Mouse (Mus musculus) G1E (cell line): Measurements from ENCODE around the gene Axin1.

Source experiments
- CTCF ChIP-seq: IDR thresholded peaks from 2 replicates; pipeline ENCODE4 v1.5.1; 2012; ENCODE audit warnings: low read depth, low read length, inconsistent platforms, mixed read lengths
- GATA1 ChIP-seq: IDR thresholded peaks from 2 replicates; pipeline ENCODE4 v1.6.1; 2012; ENCODE audit warnings: borderline replicate concordance, low read length, inconsistent platforms, mixed read lengths
- POLR2AphosphoS5 ChIP-seq: IDR thresholded peaks from 2 replicates; pipeline ENCODE4 v1.6.1; 2012; ENCODE audit warnings: low read depth, low read length, inconsistent platforms; ENCODE audit not compliant: insufficient replicate concordance

DNA sequence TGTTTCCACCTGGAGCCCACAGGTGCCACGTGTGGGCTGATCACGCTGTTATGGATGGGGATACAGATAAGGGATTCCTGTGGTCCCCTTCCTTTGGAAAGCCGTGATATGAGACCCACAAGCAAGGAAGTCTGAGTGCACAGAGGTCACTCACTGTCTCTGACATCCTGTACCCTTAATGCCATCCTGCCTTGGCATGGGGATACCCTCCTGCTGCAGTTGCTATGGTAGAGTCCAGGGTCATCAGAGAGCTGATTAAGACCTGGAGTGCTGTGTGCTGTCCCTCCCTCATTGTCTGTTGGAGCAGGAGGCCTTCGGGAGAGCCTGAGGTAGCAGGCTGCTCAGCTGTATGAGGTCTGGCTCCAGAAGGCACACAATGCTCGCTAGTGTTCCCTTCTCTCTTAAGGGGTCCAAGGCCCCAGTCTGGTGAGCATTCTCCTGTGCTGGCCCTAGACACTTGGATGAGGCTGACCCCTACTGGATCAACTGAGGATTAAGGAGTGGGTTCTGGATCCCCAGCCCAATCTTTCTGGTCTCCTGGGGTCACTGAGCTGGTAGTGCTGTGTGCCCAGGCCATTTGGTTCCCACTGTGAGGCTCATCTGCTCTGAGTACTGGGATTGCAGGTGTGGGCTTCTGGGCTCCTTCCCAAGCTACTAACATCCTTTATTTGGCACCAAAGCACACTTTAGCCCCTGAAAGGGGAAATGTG lies 15.9 kb upstream of the Axin1 start:
- TF ChIP-seq CTCF: no peak
- TF ChIP-seq POLR2AphosphoS5: no peak
- TF ChIP-seq GATA1: no peak
